Mouse (Mus musculus) stomach, postnatal 0 days (tissue): ENCODE results near the gene Mbd3l2.
"Not testable (repeated sequence)": the region's sequence is repeated elsewhere in the genome, so short reads cannot be mapped to it uniquely, and the experiment has no call there.

Experiments
- CTCF ChIP-seq: IDR thresholded peaks from 2 replicates; pipeline ENCODE4 v1.5.1; 2016; ENCODE audit warnings: antibody characterized with exemption, low read depth, mild to moderate bottlenecking, moderate library complexity
- EP300 ChIP-seq: optimal IDR thresholded peaks from 2 replicates; pipeline ENCODE3; 2016; ENCODE audit warnings: antibody characterized with exemption

- TF ChIP-seq CTCF, EP300: not testable (repeated sequence)
These were observed 27.6 kb upstream of the Mbd3l2 start, which contains the start of gene Naalad2 for GRCm38 (mm10) chr9:18402895-18403294.
